Mouse (Mus musculus): ENCODE measurements at regions not wholly inside any gene's neighbourhood (a gene's known extent, or its start where the extent isn't known, plus 50 kb on each side); places are given as distances from the start of the nearest gene placed in this dataset.

GRCm38 (mm10) chr11:113101534-113101933 is 319.5 kb downstream of the Sox9 start:
- Histone ChIP-seq H3K4me1 (ENCODE audit: control insufficient read depth, insufficient read depth, low read length) (peaks cover 14% of the 10 kb centered on the region; the same call in 1 of the 2 replicates), H3K36me3 (ENCODE audit: control insufficient read depth, insufficient read depth, low read length) (no peaks in the 10 kb centered on the region), H3K27ac (replicated peaks; ENCODE audit: low read depth, low read length) (no peak overlapping the region), H3K27me3 (ENCODE audit: control insufficient read depth, insufficient read depth, low read length) (no peaks in the 10 kb centered on the region), H3K4me2 (ENCODE audit: low read length) (0 out of 2 replicates have a peak overlapping the region, but pooled peaks have one; percentile 6), H3K9me3 (ENCODE audit: control insufficient read depth, low read length) (no peaks in the 10 kb centered on the region), H3K4me3 (replicated peaks; ENCODE audit: low read depth, low read length) (no peak overlapping the region), H3K9ac (replicated peaks; ENCODE audit: low read length) (no peak overlapping the region)
- no peak for ATAC-seq (ENCODE audit: low FRiP score, low TSS enrichment)
- no peak for DNase-seq
- WGBS, result 33% methylated on average over 11 of the region's 11 CpGs

GRCm38 (mm10) chr11:113103161-113103845 is 321.3 kb downstream of the Sox9 start:
- DNase-seq, result no peak
- Histone ChIP-seq H3K9me3 (ENCODE audit: control insufficient read depth, low read length) (no peaks in the 10 kb centered on the region), H3K4me1 (ENCODE audit: control insufficient read depth, insufficient read depth, low read length) (peaks cover 14% of the 10 kb centered on the region; the same call in 1 of the 2 replicates), H3K4me2 (ENCODE audit: low read length) (no peak overlapping the region), H3K36me3 (ENCODE audit: control insufficient read depth, insufficient read depth, low read length) (no peaks in the 10 kb centered on the region), H3K4me3 (replicated peaks; ENCODE audit: low read depth, low read length) (no peak overlapping the region), H3K27ac (replicated peaks; ENCODE audit: low read depth, low read length) (no peak overlapping the region), H3K9ac (replicated peaks; ENCODE audit: low read length) (no peak overlapping the region), H3K27me3 (ENCODE audit: control insufficient read depth, insufficient read depth, low read length) (no peaks in the 10 kb centered on the region)
- WGBS, result 89% methylated on average over 12 of the region's 12 CpGs
- ATAC-seq (ENCODE audit: low FRiP score, low TSS enrichment), result no peak

GRCm38 (mm10) chr11:113105371-113105770 is 323.3 kb downstream of the Sox9 start:
- no peak overlapping the region for H3K4me3 ChIP-seq (replicated peaks; ENCODE audit: low read depth, low read length)
- WGBS, result 78% methylated on average over 11 of the region's 11 CpGs
- no peaks in the 10 kb centered on the region for H3K27me3 ChIP-seq (ENCODE audit: control insufficient read depth, insufficient read depth, low read length)
- no peaks in the 10 kb centered on the region for H3K9me3 ChIP-seq (ENCODE audit: control insufficient read depth, low read length)
- no peaks in the 10 kb centered on the region for H3K36me3 ChIP-seq (ENCODE audit: control insufficient read depth, insufficient read depth, low read length)
- ATAC-seq (ENCODE audit: low FRiP score, low TSS enrichment), result no peak
- H3K27ac ChIP-seq (replicated peaks; ENCODE audit: low read depth, low read length), result no peak overlapping the region
- H3K9ac ChIP-seq (replicated peaks; ENCODE audit: low read length), result no peak overlapping the region
- no peak for DNase-seq
- no peak overlapping the region for H3K4me2 ChIP-seq (ENCODE audit: low read length)
- H3K4me1 ChIP-seq (ENCODE audit: control insufficient read depth, insufficient read depth, low read length), result peaks cover 14% of the 10 kb centered on the region; the same call in 1 of the 2 replicates

- H3K4me1 ChIP-seq (ENCODE audit: control insufficient read depth, insufficient read depth, low read length), result peaks cover 3% of the 10 kb centered on the region; the same call in 1 of the 2 replicates
- no peak overlapping the region for H3K4me2 ChIP-seq (ENCODE audit: low read length)
- DNase-seq, result no peak
- H3K9me3 ChIP-seq (ENCODE audit: control insufficient read depth, low read length), result no peaks in the 10 kb centered on the region
- ATAC-seq (ENCODE audit: low FRiP score, low TSS enrichment), result no peak
- WGBS, result 64% methylated on average over 16 of the region's 16 CpGs
- H3K4me3 ChIP-seq (replicated peaks; ENCODE audit: low read depth, low read length), result no peak overlapping the region
- H3K27ac ChIP-seq (replicated peaks; ENCODE audit: low read depth, low read length), result no peak overlapping the region
- no peak overlapping the region for H3K9ac ChIP-seq (replicated peaks; ENCODE audit: low read length)
- H3K36me3 ChIP-seq (ENCODE audit: control insufficient read depth, insufficient read depth, low read length), result no peaks in the 10 kb centered on the region
- no peaks in the 10 kb centered on the region for H3K27me3 ChIP-seq (ENCODE audit: control insufficient read depth, insufficient read depth, low read length)
These were observed 325.3 kb downstream of the Sox9 start for GRCm38 (mm10) chr11:113107205-113107844.

- H3K9me3 ChIP-seq (ENCODE audit: control insufficient read depth, low read length), result no peaks in the 10 kb centered on the region
- peaks cover 3% of the 10 kb centered on the region; the same call in 1 of the 2 replicates for H3K4me1 ChIP-seq (ENCODE audit: control insufficient read depth, insufficient read depth, low read length)
- no peak for DNase-seq
- H3K36me3 ChIP-seq (ENCODE audit: control insufficient read depth, insufficient read depth, low read length), result no peaks in the 10 kb centered on the region
- no peak overlapping the region for H3K9ac ChIP-seq (replicated peaks; ENCODE audit: low read length)
- H3K4me3 ChIP-seq (replicated peaks; ENCODE audit: low read depth, low read length), result no peak overlapping the region
- WGBS, result 69% methylated on average over 10 of the region's 10 CpGs
- no peak overlapping the region for H3K27ac ChIP-seq (replicated peaks; ENCODE audit: low read depth, low read length)
- H3K4me2 ChIP-seq (ENCODE audit: low read length), result no peak overlapping the region
- ATAC-seq (ENCODE audit: low FRiP score, low TSS enrichment), result no peak
- no peaks in the 10 kb centered on the region for H3K27me3 ChIP-seq (ENCODE audit: control insufficient read depth, insufficient read depth, low read length)
These were observed 326.1 kb downstream of the Sox9 start for GRCm38 (mm10) chr11:113107966-113108699.

- H3K9ac ChIP-seq (replicated peaks; ENCODE audit: low read length), result no peak overlapping the region
- H3K27ac ChIP-seq (replicated peaks; ENCODE audit: low read depth, low read length), result no peak overlapping the region
- ATAC-seq (ENCODE audit: low FRiP score, low TSS enrichment) (no peak), DNase-seq (no peak)
- no peak overlapping the region for H3K4me2 ChIP-seq (ENCODE audit: low read length)
- no peaks in the 10 kb centered on the region for H3K36me3 ChIP-seq (ENCODE audit: control insufficient read depth, insufficient read depth, low read length)
- no peaks in the 10 kb centered on the region for H3K9me3 ChIP-seq (ENCODE audit: control insufficient read depth, low read length)
- H3K4me1 ChIP-seq (ENCODE audit: control insufficient read depth, insufficient read depth, low read length), result no peaks in the 10 kb centered on the region
- no peaks in the 10 kb centered on the region for H3K27me3 ChIP-seq (ENCODE audit: control insufficient read depth, insufficient read depth, low read length)
- no peak overlapping the region for H3K4me3 ChIP-seq (replicated peaks; ENCODE audit: low read depth, low read length)
- 95% methylated on average over 4 of the region's 4 CpGs for WGBS
These were observed 327.1 kb downstream of the Sox9 start for GRCm38 (mm10) chr11:113109096-113109495.

GRCm38 (mm10) chr11:113113220-113113817 is 331.3 kb downstream of the Sox9 start:
- Histone ChIP-seq H3K9me3 (ENCODE audit: control insufficient read depth, low read length) (no peaks in the 10 kb centered on the region), H3K36me3 (ENCODE audit: control insufficient read depth, insufficient read depth, low read length) (no peaks in the 10 kb centered on the region), H3K4me1 (ENCODE audit: control insufficient read depth, insufficient read depth, low read length) (no peaks in the 10 kb centered on the region), H3K9ac (replicated peaks; ENCODE audit: low read length) (no peak overlapping the region), H3K4me3 (replicated peaks; ENCODE audit: low read depth, low read length) (no peak overlapping the region), H3K27me3 (ENCODE audit: control insufficient read depth, insufficient read depth, low read length) (no peaks in the 10 kb centered on the region), H3K27ac (replicated peaks; ENCODE audit: low read depth, low read length) (no peak overlapping the region), H3K4me2 (ENCODE audit: low read length) (no peak overlapping the region)
- 88% methylated on average over 6 of the region's 6 CpGs for WGBS
- no peak for ATAC-seq (ENCODE audit: low FRiP score, low TSS enrichment)
- no peak for DNase-seq

GRCm38 (mm10) chr11:113117179-113117898 is 335.3 kb downstream of the Sox9 start:
- no peak for DNase-seq
- no peaks in the 10 kb centered on the region for H3K36me3 ChIP-seq (ENCODE audit: control insufficient read depth, insufficient read depth, low read length)
- no peak overlapping the region for H3K27ac ChIP-seq (replicated peaks; ENCODE audit: low read depth, low read length)
- WGBS, result 86% methylated on average over 9 of the region's 9 CpGs
- ATAC-seq (ENCODE audit: low FRiP score, low TSS enrichment), result no peak
- H3K4me3 ChIP-seq (replicated peaks; ENCODE audit: low read depth, low read length), result no peak overlapping the region
- H3K4me2 ChIP-seq (ENCODE audit: low read length), result no peak overlapping the region
- no peaks in the 10 kb centered on the region for H3K9me3 ChIP-seq (ENCODE audit: control insufficient read depth, low read length)
- no peak overlapping the region for H3K9ac ChIP-seq (replicated peaks; ENCODE audit: low read length)
- no peaks in the 10 kb centered on the region for H3K27me3 ChIP-seq (ENCODE audit: control insufficient read depth, insufficient read depth, low read length)
- H3K4me1 ChIP-seq (ENCODE audit: control insufficient read depth, insufficient read depth, low read length), result peaks cover 12% of the 10 kb centered on the region
